Mouse (Mus musculus) midbrain, embryonic 16.5 days (tissue): Measurements from ENCODE around the gene Sms. TPM values are rescaled to one million over a fixed set of nuclear protein-coding genes. Genes with fewer than 3 reads are reported as not detected.

Source experiments
- ATAC-seq: fragments of 200-750 bp; cut with Nextera tagmentation; 2 replicates; pipeline ENCODE4 v1.8.0; 2017; ENCODE audit warnings: moderate TSS enrichment
- H3K27ac ChIP-seq: fragments of 300-500 bp; sonication (generic); 2 replicates; pipeline ENCODE4 v1.5.1; 2014; ENCODE audit warnings: mild to moderate bottlenecking, low read length, mixed read lengths
- H3K27me3 ChIP-seq: fragments of 300-500 bp; sonication (generic); 2 replicates; pipeline ENCODE4 v1.6.1; 2014; ENCODE audit warnings: low read depth, low read length, mixed read lengths; ENCODE audit not compliant: control insufficient read depth, insufficient read depth
- H3K36me3 ChIP-seq: fragments of 300-500 bp; sonication (generic); 2 replicates; pipeline ENCODE4 v1.6.1; 2014; ENCODE audit warnings: mild to moderate bottlenecking, low read length, moderate library complexity, mixed read lengths; ENCODE audit not compliant: control insufficient read depth, insufficient read depth
- H3K4me1 ChIP-seq: fragments of 300-500 bp; sonication (generic); 2 replicates; pipeline ENCODE4 v1.6.1; 2014; ENCODE audit warnings: mild to moderate bottlenecking, low read length, mixed read lengths; ENCODE audit not compliant: control insufficient read depth, insufficient read depth
- H3K4me2 ChIP-seq: fragments of 300-500 bp; sonication (generic); 2 replicates; pipeline ENCODE4 v1.6.1; 2014; ENCODE audit warnings: mild to moderate bottlenecking, low read length, mixed read lengths
- H3K4me3 ChIP-seq: fragments of 300-500 bp; sonication (generic); 2 replicates; pipeline ENCODE4 v1.5.1; 2014; ENCODE audit warnings: low read depth, mild to moderate bottlenecking, low read length, moderate library complexity, mixed read lengths
- H3K9ac ChIP-seq: fragments of 300-500 bp; sonication (generic); 2 replicates; pipeline ENCODE4 v1.6.1; 2014; ENCODE audit warnings: low read depth, low read length, mixed read lengths
- H3K9me3 ChIP-seq: fragments of 300-500 bp; sonication (generic); replicated peaks from 2 replicates; pipeline ENCODE4 v1.6.1; 2014; ENCODE audit warnings: mild to moderate bottlenecking, low read length, mixed read lengths; ENCODE audit not compliant: control insufficient read depth, poor library complexity, severe bottlenecking
- WGBS: fragments of 180-500 bp; shearing (Covaris S2); extraction: QIAGEN DNeasy Blood & Tissue Kit; methylation state at CpG from one replicate; pipeline ENCODE4 v1.1.7; 2014; 5-methylcytosine and 5-hydroxymethylcytosine counted together
- polyA plus RNA-seq: library from polyadenylated mRNA; unstranded; fragments of >200 nt; fragmentation: Nextera tagmentation; extraction: Ambion mirVana; gene quantifications from 2 replicates; pipeline ENCODE4 v1.2.1, GENCODE M21; 2015

Gene Sms
- polyA plus RNA-seq, 1 experiment from 2014 or later, result 131 TPM

DNA sequence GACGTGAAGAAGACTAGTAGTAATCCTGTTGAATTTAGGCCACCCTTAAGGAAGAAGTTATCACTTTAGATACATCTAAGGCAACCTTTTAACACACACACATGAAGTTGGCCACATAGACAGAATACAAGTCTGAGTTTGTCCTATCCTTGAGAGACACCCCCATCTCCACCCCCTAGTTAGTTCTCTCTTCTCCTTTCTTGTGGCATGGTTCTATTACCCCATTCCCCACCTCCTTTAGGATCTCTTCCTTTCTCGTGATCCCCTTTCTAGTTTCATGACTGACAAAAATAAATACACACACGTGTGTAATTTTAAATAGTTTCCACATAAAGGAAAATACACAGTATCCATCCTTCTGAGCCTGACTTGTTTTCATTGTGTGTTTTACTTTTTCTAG is 23.3 kb downstream of the Sms start:
- no peak overlapping the region for H3K4me2 ChIP-seq
- no peaks in the 10 kb centered on the region for H3K27me3 ChIP-seq
- H3K36me3 ChIP-seq, result no peaks in the 10 kb centered on the region
- no peaks in the 10 kb centered on the region for H3K4me1 ChIP-seq
- H3K4me3 ChIP-seq, result no peak overlapping the region
- H3K27ac ChIP-seq, result no peak overlapping the region
- WGBS, result 92% methylated on average over 3 of the region's 3 CpGs
- ATAC-seq, result no peak
- H3K9me3 ChIP-seq, result no peaks in the 10 kb centered on the region
- no peak overlapping the region for H3K9ac ChIP-seq

DNA sequence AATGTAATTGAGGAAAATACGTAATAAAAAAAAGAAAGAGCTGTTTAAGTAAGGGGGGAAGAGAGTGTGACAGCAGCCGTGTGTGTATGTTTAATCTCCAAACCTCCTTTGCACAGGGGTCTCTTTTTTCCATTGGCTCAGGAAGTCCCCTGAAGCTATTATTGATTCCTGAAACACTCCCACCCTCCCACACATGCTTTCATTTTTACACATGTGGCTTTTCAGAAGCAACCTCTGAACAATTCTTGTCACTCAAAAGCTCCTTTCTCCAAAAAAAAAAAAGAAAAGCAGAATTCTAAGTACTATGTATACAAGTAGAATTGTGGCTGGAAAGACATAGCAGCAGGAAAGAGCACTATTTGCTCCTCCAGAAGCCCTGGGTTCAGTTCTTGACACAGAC is 24.0 kb downstream of the Sms start:
- Histone ChIP-seq H3K27ac (no peak overlapping the region), H3K36me3 (no peaks in the 10 kb centered on the region), H3K27me3 (no peaks in the 10 kb centered on the region), H3K4me2 (no peak overlapping the region), H3K9ac (no peak overlapping the region), H3K4me3 (no peak overlapping the region), H3K4me1 (no peaks in the 10 kb centered on the region), H3K9me3 (no peaks in the 10 kb centered on the region)
- no peak for ATAC-seq
- 70% methylated on average over 2 of the region's 2 CpGs for WGBS

- H3K27me3 ChIP-seq, result no peaks in the 10 kb centered on the region
- WGBS, result 78% methylated on average over 1 of the region's 1 CpGs
- H3K9me3 ChIP-seq, result no peaks in the 10 kb centered on the region
- no peaks in the 10 kb centered on the region for H3K4me1 ChIP-seq
- no peaks in the 10 kb centered on the region for H3K36me3 ChIP-seq
- ATAC-seq, result no peak
- H3K9ac ChIP-seq, result no peak overlapping the region
- no peak overlapping the region for H3K4me2 ChIP-seq
- no peak overlapping the region for H3K4me3 ChIP-seq
- no peak overlapping the region for H3K27ac ChIP-seq
Measured at GRCm38 (mm10) chrX:157465949-157466348, 26.1 kb downstream of the Sms start.

GRCm38 (mm10) chrX:157462716-157463115 is 29.4 kb downstream of the Sms start:
- no peaks in the 10 kb centered on the region for H3K4me1 ChIP-seq
- H3K4me3 ChIP-seq, result no peak overlapping the region
- H3K27me3 ChIP-seq, result no peaks in the 10 kb centered on the region
- H3K36me3 ChIP-seq, result no peaks in the 10 kb centered on the region
- no peak overlapping the region for H3K27ac ChIP-seq
- H3K9ac ChIP-seq, result no peak overlapping the region
- no peaks in the 10 kb centered on the region for H3K9me3 ChIP-seq
- no peak overlapping the region for H3K4me2 ChIP-seq
- WGBS, result 64% methylated on average over 3 of the region's 3 CpGs
- no peak for ATAC-seq

- no peak overlapping the region for H3K9ac ChIP-seq
- no peak overlapping the region for H3K4me3 ChIP-seq
- no peaks in the 10 kb centered on the region for H3K4me1 ChIP-seq
- no peak overlapping the region for H3K4me2 ChIP-seq
- ATAC-seq, result no peak
- H3K36me3 ChIP-seq, result no peaks in the 10 kb centered on the region
- 55% methylated on average over 1 of the region's 1 CpGs for whole genome bisulfite sequencing
- no peak overlapping the region for H3K27ac ChIP-seq
- no peaks in the 10 kb centered on the region for H3K27me3 ChIP-seq
- H3K9me3 ChIP-seq, result no peaks in the 10 kb centered on the region
Measured at GRCm38 (mm10) chrX:157454430-157454829, 37.7 kb downstream of the Sms start.

DNA sequence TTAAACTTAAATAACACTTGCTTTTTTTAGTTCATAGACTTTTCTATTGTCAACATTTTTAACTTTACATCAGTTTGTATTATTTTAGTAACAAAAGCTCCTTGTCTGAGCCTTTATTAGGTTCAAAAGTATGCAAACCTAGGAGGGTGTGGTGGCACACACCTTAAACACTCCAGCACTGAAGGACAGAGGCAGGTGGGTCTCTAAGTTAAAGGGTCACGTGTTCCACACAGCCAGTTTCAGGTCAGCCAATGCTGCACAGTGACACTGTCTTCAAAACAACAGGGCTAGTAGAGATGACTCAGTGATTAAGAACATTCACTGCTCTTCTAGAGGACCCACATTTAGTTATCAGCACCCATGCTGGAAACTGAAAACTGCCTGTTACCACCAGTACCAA is 43.1 kb downstream of the Sms start:
- Histone ChIP-seq H3K27me3 (no peaks in the 10 kb centered on the region), H3K4me2 (no peak overlapping the region), H3K27ac (no peak overlapping the region), H3K9ac (no peak overlapping the region), H3K4me1 (no peaks in the 10 kb centered on the region), H3K9me3 (no peaks in the 10 kb centered on the region), H3K36me3 (no peaks in the 10 kb centered on the region), H3K4me3 (no peak overlapping the region)
- 88% methylated on average over 1 of the region's 1 CpGs for WGBS
- no peak for ATAC-seq

DNA sequence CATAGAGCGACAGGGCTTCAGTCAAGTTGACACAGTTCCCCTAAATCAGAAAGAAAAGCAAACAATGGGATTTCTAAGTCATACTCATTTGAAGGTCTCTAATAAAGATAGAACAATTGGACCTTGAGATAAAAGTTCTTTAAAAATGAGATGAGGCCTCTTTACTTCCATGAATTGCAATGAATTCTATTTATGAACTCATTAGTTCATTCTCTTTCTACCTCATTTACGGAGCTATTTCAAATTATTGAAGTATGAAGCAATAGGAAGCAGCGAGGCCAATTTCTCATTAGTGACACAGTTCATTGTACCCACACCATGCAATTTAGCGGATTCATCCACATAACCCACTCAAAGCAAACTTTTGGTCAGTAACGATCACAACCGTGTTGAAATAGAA is 44.7 kb downstream of the Sms start:
- Histone ChIP-seq H3K4me3 (no peak overlapping the region), H3K4me1 (no peaks in the 10 kb centered on the region), H3K9ac (no peak overlapping the region), H3K27ac (no peak overlapping the region), H3K36me3 (0 out of 2 replicates have a peak, but pooled peaks cover 2% of the 10 kb centered on the region), H3K27me3 (no peaks in the 10 kb centered on the region), H3K9me3 (no peaks in the 10 kb centered on the region), H3K4me2 (no peak overlapping the region)
- no peak for ATAC-seq
- 68% methylated on average over 6 of the region's 6 CpGs for WGBS

- H3K9ac ChIP-seq, result no peak overlapping the region
- 78% methylated on average over 1 of the region's 1 CpGs for WGBS
- H3K27me3 ChIP-seq, result no peaks in the 10 kb centered on the region
Measured at GRCm38 (mm10) chrX:157434768-157435167, 57.3 kb downstream of the Sms start.

DNA sequence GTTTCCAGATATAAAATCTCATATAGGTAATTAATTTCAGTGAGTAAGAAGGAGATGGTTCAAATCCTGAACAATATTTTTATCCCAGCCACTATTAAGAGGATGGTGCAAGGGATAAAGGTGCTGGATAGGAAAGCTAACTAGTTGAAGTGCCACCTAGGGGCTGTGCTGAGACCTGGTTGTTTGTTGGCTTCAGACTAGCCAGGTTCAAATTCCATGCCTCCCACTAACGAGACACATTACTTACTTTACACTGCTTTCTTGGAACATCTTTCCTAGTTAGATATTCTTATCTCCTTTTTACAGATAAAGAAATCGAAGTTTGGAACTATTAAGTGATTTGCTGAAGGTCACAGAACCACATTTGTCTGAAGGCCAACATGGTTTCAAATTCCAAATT is 72.6 kb downstream of the Sms start:
- Histone ChIP-seq H3K4me3 (no peak overlapping the region), H3K9ac (no peak overlapping the region), H3K4me2 (no peak overlapping the region), H3K27me3 (no peaks in the 10 kb centered on the region), H3K36me3 (no peaks in the 10 kb centered on the region), H3K4me1 (no peaks in the 10 kb centered on the region), H3K27ac (no peak overlapping the region), H3K9me3 (no peaks in the 10 kb centered on the region)
- ATAC-seq, result no peak
- 77% methylated on average over 2 of the region's 2 CpGs for WGBS

More at GRCm38 (mm10) chrX:157434768-157435167, 57.3 kb downstream of the Sms start:
- no peak overlapping the region for H3K27ac ChIP-seq
- no peak for ATAC-seq
- no peaks in the 10 kb centered on the region for H3K4me1 ChIP-seq
- H3K4me2 ChIP-seq, result no peak overlapping the region
- no peaks in the 10 kb centered on the region for H3K36me3 ChIP-seq
- H3K4me3 ChIP-seq, result no peak overlapping the region
- H3K9me3 ChIP-seq, result no peaks in the 10 kb centered on the region

DNA sequence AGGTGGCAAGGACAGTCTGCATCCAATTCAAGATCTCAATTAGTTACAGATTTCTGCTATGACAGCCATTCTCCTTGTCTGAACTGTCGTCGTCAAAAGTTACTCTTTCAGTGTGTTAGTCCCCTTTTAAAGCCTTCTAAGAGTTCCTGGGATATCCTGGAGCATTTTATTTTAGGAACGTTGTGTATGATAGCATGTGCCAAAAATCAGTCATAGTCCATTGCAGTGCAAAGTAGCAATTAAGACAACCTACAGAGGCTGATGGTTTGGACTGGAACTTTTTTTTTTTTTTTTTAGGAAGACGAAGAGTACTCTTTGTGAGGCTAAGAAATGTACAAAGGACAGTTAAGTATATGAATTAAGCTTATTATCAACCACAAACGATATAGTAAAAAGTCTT is 76.9 kb downstream of the Sms start, which contains the start of gene Phex:
Gene Phex, minus strand, starts transcription at position 101 of the 400 bp plus-strand sequence.
- Histone ChIP-seq H3K36me3 (no peaks in the 10 kb centered on the region), H3K4me2 (no peak within 1 kb of the TSS), H3K4me3 (no peak within 1 kb of the TSS), H3K27me3 (no peaks in the 10 kb centered on the region), H3K9me3 (no peaks in the 10 kb centered on the region), H3K27ac (no peak within 1 kb of the TSS), H3K9ac (no peak within 1 kb of the TSS), H3K4me1 (no peaks in the 10 kb centered on the region)
- ATAC-seq, result no peak
- WGBS, result 67% methylated on average over 5 of the region's 5 CpGs
